8 mouse cellular contexts compared by ENCODE assay signal in the genomic region with DNA sequence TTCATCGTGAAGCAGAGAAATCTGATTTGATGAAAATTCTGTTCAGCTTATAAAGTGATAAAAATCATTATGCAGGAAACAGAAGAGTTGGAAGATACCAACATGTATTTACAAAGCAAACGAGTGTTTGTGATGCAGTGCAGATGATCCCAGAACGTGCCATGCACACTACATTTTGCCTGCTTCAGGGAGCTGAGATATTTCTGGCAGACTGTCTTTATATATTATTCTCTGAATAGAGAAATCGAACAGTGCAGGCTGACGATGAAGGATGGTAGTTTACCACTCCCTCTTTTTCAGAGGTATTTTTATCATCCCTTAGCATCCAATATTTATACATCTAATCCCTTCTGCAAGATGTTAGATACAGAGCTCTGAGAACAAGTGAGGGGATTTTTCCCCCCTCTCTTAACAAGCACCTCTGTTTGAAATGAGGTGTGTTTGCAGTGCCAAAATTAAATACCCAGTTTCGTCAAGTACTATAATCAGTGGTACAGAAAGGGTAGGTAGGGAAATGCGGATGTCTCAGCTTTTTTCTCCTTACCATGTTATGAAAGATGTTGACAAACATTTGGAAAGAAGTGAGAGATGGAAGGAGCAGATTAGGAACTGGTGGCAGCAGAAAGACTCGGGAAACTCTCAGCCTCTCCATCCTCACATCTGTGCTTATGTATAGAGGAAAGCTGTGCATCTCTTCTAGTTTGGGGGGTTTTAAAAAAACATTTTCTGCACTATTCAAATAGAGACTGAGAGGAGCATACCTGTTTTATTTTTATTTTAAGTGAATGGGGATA. TPM values are rescaled to one million over a fixed set of nuclear protein-coding genes. Genes with fewer than 3 reads are reported as not detected.
DNase-seq lines count a peak whose midpoint lies in the region; ATAC-seq and TF ChIP-seq lines count a peak whose summit lies in the region.

A gene (plus strand): TSS at position 770 of the 794 bp plus-strand sequence.

- no peaks in the 10 kb centered on the region for H3K27me3 ChIP-seq in liver, embryonic 11.5 days (replicated peaks; ENCODE audit: control insufficient read depth, insufficient read depth, low read length)
- H3K27me3 ChIP-seq in embryonic facial prominence, embryonic 14.5 days (replicated peaks; ENCODE audit: control insufficient read depth, insufficient read depth, low read length) = no peaks in the 10 kb centered on the region
- H3K27me3 ChIP-seq in midbrain, postnatal 0 days (ENCODE audit: insufficient read depth, low read length) = no peaks in the 10 kb centered on the region

- H3K4me1 ChIP-seq in liver, embryonic 11.5 days (replicated peaks; ENCODE audit: control insufficient read depth, insufficient read depth, low read length) = no peaks in the 10 kb centered on the region
- no peaks in the 10 kb centered on the region for H3K4me1 ChIP-seq in embryonic facial prominence, embryonic 14.5 days (ENCODE audit: control insufficient read depth, insufficient read depth, low read length)
- H3K4me1 ChIP-seq in midbrain, postnatal 0 days (ENCODE audit: insufficient read depth, low read length) = no peaks in the 10 kb centered on the region

- H3K27ac ChIP-seq in liver, embryonic 11.5 days (ENCODE audit: low read depth, low read length) = no peak within 1 kb of the TSS
- no peak within 1 kb of the TSS for H3K27ac ChIP-seq in embryonic facial prominence, embryonic 14.5 days (replicated peaks; ENCODE audit: low read depth, low read length)
- 0 out of 2 replicates have a peak within 1 kb of the TSS, but pooled peaks have one; percentile 32 for H3K27ac ChIP-seq in midbrain, postnatal 0 days (ENCODE audit: low read depth, low read length)

- no peak within 1 kb of the TSS for H3K4me2 ChIP-seq in liver, embryonic 11.5 days
- no peak within 1 kb of the TSS for H3K4me2 ChIP-seq in embryonic facial prominence, embryonic 14.5 days (ENCODE audit: low read depth, low read length)
- H3K4me2 ChIP-seq in midbrain, postnatal 0 days (ENCODE audit: low read depth, low read length, poor library complexity, severe bottlenecking) = no peak within 1 kb of the TSS

- no peaks in the 10 kb centered on the region for H3K9me3 ChIP-seq in liver, embryonic 11.5 days (ENCODE audit: control insufficient read depth, low read length)
- no peaks in the 10 kb centered on the region for H3K9me3 ChIP-seq in embryonic facial prominence, embryonic 14.5 days (ENCODE audit: control insufficient read depth, low read length)
- H3K9me3 ChIP-seq in midbrain, postnatal 0 days (ENCODE audit: low read length) = no peaks in the 10 kb centered on the region

- no peak for ATAC-seq in liver, embryonic 11.5 days (replicated peaks; ENCODE audit: low FRiP score)
- no peak for ATAC-seq in embryonic facial prominence, embryonic 14.5 days (ENCODE audit: low read depth)
- ATAC-seq in midbrain, postnatal 0 days (ENCODE audit: low FRiP score) = no peak

- H3K4me3 ChIP-seq in liver, embryonic 11.5 days (ENCODE audit: low read depth, low read length) = no peak within 1 kb of the TSS
- no peak within 1 kb of the TSS for H3K4me3 ChIP-seq in embryonic facial prominence, embryonic 14.5 days (ENCODE audit: low read depth, low read length)
- peak within 1 kb of the TSS; percentile 13; the same call in 1 of the 2 replicates for H3K4me3 ChIP-seq in midbrain, postnatal 0 days (ENCODE audit: low read depth, low read length)

- no peak for DNase-seq in liver, embryonic 11.5 days (ENCODE audit: low spot score)
- no peak for DNase-seq in liver
- no peak for DNase-seq in embryonic facial prominence, embryonic 14.5 days (ENCODE audit: low spot score)
- DNase-seq in layer of hippocampus, postnatal 10 days (ENCODE audit: low spot score in 2 of 2) = no peak
- no peak for DNase-seq in midbrain, postnatal 0 days (ENCODE audit: low spot score)
- DNase-seq in spleen, adult 18-20 months = no peak
- DNase-seq in urinary bladder, postnatal 14 days (ENCODE audit: low spot score) = no peak
- DNase-seq in lung, postnatal 25 days (ENCODE audit: low spot score) = no peak

- no peak for TF ChIP-seq CTCF in midbrain, postnatal 0 days (IDR thresholded peaks at IDR 0.05)

- H3K36me3 ChIP-seq in liver, embryonic 11.5 days (ENCODE audit: control insufficient read depth, insufficient read depth, low read length) = no peaks in the 10 kb centered on the region
- H3K36me3 ChIP-seq in embryonic facial prominence, embryonic 14.5 days (ENCODE audit: control insufficient read depth, insufficient read depth, low read length) = no peaks in the 10 kb centered on the region
- H3K36me3 ChIP-seq in midbrain, postnatal 0 days (ENCODE audit: insufficient read depth, low read length) = no peaks in the 10 kb centered on the region

- WGBS in liver, embryonic 11.5 days = 75% methylated on average over 8 of the region's 8 CpGs
- 76% methylated on average over 8 of the region's 8 CpGs for WGBS in embryonic facial prominence, embryonic 14.5 days
- 63% methylated on average over 8 of the region's 8 CpGs for WGBS in midbrain, postnatal 0 days

- no peak within 1 kb of the TSS for H3K9ac ChIP-seq in liver, embryonic 11.5 days (ENCODE audit: low read depth, low read length)
- H3K9ac ChIP-seq in embryonic facial prominence, embryonic 14.5 days (ENCODE audit: low read depth, low read length) = no peak within 1 kb of the TSS
- no peak within 1 kb of the TSS for H3K9ac ChIP-seq in midbrain, postnatal 0 days (replicated peaks; ENCODE audit: low read length, poor library complexity, severe bottlenecking)

RNA-seq across cellular contexts. Expression of the gene that starts here (rescaled TPM):
- polyA plus RNA-seq in liver, embryonic 11.5 days (2014; fragmentation: Nextera tagmentation; extraction: Ambion mirVana) = 23.6 and 25.4 TPM in 2 replicates
- 32.6 and 37.6 TPM in 2 replicates for polyA plus RNA-seq in embryonic facial prominence, embryonic 14.5 days (2014; fragmentation: Nextera tagmentation; extraction: Ambion mirVana)
- 100 to 1,000 TPM; 103 to 112 TPM for total RNA-seq in layer of hippocampus, postnatal 10 days (2021)
- 96.1 and 113 TPM in 2 replicates for total RNA-seq in midbrain, postnatal 0 days (2014; rRNA removed)
- polyA plus RNA-seq in midbrain, postnatal 0 days (2015; fragmentation: Nextera tagmentation; extraction: Ambion mirVana) = 26.8 and 31.4 TPM in 2 replicates
